Mouse (Mus musculus): ENCODE measurements at regions not wholly inside any gene's neighbourhood (a gene's known extent, or its start where the extent isn't known, plus 50 kb on each side); places are given as distances from the start of the nearest gene placed in this dataset.

- TF ChIP-seq CTCF (IDR thresholded peaks at IDR 0.05; ENCODE audit: low read depth) (no peak), EP300 (optimal IDR thresholded peaks at IDR 0.05) (no peak)
Observed at GRCm38 (mm10) chr16:97285886-97286447, 70.6 kb upstream of the Bace2 start.

Measured in stomach, postnatal 0 days (tissue).